Mouse (Mus musculus) megakaryocyte, embryonic 14.5 days (primary cell): ENCODE results near the gene Ess2. TPM values are rescaled to one million over a fixed set of nuclear protein-coding genes. Genes with fewer than 3 reads are reported as not detected.

Experiments
- H3K27me3 ChIP-seq: replicated peaks from 2 replicates; pipeline ENCODE3; 2012; ENCODE audit warnings: inconsistent platforms
- H3K36me3 ChIP-seq: replicated peaks from 2 replicates; pipeline ENCODE3; 2012; ENCODE audit warnings: low read length, inconsistent platforms, mixed read lengths
- H3K4me1 ChIP-seq: 2 replicates; pipeline ENCODE4 v1.6.1; 2012; ENCODE audit warnings: inconsistent platforms
- H3K4me3 ChIP-seq: replicated peaks from 2 replicates; pipeline ENCODE3; 2012; ENCODE audit warnings: moderate library complexity, mild to moderate bottlenecking, inconsistent platforms
- H3K9me3 ChIP-seq: 2 replicates; pipeline ENCODE4 v1.6.1; 2012; ENCODE audit warnings: inconsistent platforms
- FLI1 ChIP-seq: IDR thresholded peaks from 2 replicates; pipeline ENCODE4 v1.6.1; 2012; ENCODE audit warnings: low read length, inconsistent platforms, mixed read lengths
- GATA1 ChIP-seq: IDR thresholded peaks from 3 replicates; pipeline ENCODE4 v1.6.1; 2012; ENCODE audit warnings: mixed read lengths, low read length, inconsistent platforms, borderline replicate concordance
- polyA plus RNA-seq: library from polyadenylated mRNA; stranded (reverse); fragments of >175 nt; gene quantifications from 2 replicates; pipeline ENCODE4 v1.2.3, GENCODE M21; 2012; ENCODE audit warnings: low replicate concordance; ENCODE audit not compliant: insufficient read depth

Gene Ess2
- polyA plus RNA-seq, 1 experiment, result 21.8 TPM

DNA sequence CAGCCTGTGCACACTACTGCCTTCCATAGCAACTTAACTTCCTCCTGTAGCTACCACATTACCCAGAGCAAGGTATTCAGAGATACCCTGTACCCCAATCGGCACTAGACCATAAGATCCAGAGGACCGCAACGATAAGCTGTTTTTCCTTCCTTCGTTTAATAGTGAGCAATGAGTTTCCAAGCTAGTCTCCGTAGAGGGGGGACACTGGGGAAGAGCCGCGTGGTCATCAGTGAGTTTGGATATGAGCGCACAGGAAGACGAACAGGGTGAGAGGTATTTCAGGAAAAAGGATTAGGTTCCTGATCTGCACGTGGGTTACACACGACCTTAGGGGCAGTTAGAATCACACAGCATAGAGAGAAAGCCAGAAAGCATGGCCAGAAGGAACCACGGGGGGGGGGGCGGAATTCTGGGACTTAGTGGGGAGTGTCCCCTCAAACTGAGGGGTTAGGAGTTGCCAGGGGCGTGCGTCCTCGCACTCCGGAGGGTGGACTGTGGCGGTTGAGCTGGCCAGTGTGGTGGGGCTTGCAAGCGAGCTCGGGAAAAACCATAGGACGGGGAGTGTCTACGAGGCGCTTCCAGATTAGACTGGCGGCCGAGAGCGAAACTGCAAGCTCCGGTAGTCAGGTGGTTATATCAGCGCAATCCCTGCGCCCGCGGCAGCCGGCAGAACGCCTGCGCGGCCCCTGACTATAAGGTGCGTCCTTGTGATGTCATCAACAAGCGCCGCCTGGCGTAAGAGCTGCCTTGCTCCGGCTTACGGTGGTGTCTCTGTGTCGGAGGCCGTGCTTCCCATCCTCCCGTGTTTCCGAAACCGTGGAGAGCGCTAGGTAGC is 10.4 kb upstream of the Ess2 start:
- Histone ChIP-seq H3K36me3 (peaks cover 31% of the 10 kb centered on the region), H3K4me3 (peak overlapping the region; percentile 95), H3K9me3 (peaks cover 8% of the 10 kb centered on the region), H3K4me1 (peaks cover 65% of the 10 kb centered on the region), H3K27me3 (peaks cover 21% of the 10 kb centered on the region)
- TF ChIP-seq FLI1 (no peak), GATA1 (no peak)

DNA sequence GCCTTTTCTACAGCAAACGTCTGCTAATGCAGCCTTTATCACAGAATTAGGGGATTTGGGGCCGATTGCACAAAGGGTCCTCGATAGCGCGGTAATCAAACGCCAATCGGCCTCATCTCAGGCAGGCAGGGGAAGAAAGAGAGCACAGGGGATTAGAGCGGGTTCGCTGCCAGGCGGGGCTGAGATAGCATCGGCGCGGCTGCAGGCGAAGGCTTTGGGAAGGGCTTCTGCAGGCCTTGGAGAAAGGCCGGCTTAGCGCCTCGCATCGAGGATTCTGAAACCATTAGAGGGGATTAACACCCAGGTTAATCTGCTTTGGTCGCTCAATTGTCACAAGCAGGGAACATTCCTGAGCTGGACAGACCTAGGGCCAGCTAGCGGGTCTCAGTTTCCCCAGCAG is 9.4 kb upstream of the Ess2 start:
- Histone ChIP-seq H3K4me3 (peak overlapping the region; percentile 95), H3K9me3 (peaks cover 12% of the 10 kb centered on the region)

DNA sequence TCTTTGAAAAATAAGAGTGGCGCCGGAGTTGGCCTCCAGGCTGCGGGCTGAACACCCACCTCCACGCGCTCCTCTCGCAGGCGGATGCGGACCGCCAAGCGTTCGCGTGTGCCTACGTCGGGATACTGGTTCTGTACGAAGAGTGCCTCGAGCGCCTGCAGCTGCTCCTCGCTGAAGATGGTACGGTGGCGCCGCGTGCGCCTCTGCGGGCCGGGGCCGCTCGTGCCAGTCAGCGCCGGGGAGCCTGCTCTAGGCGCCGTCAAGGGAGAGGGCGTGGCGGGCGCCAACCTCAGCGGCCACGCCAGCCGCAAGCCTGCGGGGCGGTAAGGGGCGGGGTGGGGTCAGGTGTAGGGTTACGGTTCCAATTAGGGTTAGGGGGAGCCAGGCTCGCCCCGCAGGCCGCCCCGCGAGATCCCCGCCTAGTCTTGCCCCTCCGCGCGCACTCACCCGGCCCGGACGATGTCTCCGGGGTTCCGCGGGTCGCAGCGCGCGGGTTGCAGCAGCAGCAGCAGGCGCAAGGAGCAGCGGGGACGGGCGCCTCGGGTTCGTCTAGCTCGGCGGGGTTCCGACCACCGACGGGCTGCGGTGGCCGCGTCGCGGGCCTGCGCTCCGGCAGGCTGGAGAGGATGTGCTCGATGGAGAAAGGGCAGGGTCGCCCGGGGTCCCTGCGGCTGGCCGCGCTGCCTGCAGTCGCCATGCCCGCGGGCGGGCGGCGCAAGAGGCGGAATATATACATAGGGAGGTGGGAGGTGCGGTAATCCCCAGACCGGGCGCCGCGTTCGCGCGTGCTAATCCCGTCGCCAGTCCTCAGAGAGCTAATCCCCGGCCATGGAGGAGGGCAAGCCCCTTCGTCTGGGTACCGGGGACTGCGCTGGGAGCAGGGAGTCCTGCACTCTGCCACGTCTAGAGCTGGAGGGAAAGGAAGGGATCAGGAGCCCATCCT is 3.4 kb upstream of the Ess2 start, which contains the start of gene Gsc2:
TSS of gene Gsc2 (minus strand) at position 753 of the 943 bp plus-strand sequence.
- peaks cover 67% of the 10 kb centered on the region for H3K27me3 ChIP-seq

More for the DNA sequence above, 9.4 kb upstream of the Ess2 start:
- Histone ChIP-seq H3K27me3 (peaks cover 31% of the 10 kb centered on the region), H3K36me3 (peaks cover 22% of the 10 kb centered on the region), H3K4me1 (peaks cover 56% of the 10 kb centered on the region)
- TF ChIP-seq FLI1 (no peak), GATA1 (no peak)

DNA sequence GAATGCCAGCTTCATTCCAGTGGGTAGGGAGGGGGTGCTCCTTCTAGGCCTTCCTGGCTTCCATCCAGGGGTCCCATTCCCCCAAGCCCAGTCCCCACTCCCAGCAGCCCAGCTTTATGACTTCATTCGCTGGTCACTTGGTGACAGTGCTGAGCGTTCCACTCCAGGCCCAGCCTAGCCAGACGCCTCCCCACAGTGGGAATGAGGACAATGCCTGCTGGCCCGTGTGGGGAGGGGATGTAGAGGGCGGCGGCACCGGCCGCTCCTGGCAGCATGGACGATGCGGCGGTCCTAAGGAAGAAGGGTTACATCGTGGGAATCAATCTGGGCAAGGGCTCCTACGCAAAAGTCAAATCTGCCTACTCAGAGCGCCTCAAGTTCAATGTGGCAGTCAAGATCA is 12.7 kb downstream of the Ess2 start, which contains the start of the genes Dgcr2 and Tssk2:
TSS of gene Dgcr2 (minus strand) at position 101 of the 400 bp plus-strand sequence.
TSS of gene Tssk2 (plus strand) at position 176 of the 400 bp plus-strand sequence.
- Histone ChIP-seq H3K4me1 (peaks cover 4% of the 10 kb centered on the region; the same call in 1 of the 2 replicates), H3K27me3 (peaks cover 26% of the 10 kb centered on the region), H3K4me3 (no peak within 1 kb of the TSS), H3K36me3 (peaks cover 54% of the 10 kb centered on the region), H3K9me3 (no peaks in the 10 kb centered on the region)
- TF ChIP-seq GATA1 (no peak), FLI1 (no peak)

More for the DNA sequence above, 3.4 kb upstream of the Ess2 start, which contains the start of gene Gsc2:
- Histone ChIP-seq H3K4me3 (peak within 1 kb of the TSS; percentile 88), H3K36me3 (peaks cover 3% of the 10 kb centered on the region), H3K9me3 (peaks cover 16% of the 10 kb centered on the region), H3K4me1 (peaks cover 40% of the 10 kb centered on the region)
- TF ChIP-seq GATA1 (no peak), FLI1 (no peak)

DNA sequence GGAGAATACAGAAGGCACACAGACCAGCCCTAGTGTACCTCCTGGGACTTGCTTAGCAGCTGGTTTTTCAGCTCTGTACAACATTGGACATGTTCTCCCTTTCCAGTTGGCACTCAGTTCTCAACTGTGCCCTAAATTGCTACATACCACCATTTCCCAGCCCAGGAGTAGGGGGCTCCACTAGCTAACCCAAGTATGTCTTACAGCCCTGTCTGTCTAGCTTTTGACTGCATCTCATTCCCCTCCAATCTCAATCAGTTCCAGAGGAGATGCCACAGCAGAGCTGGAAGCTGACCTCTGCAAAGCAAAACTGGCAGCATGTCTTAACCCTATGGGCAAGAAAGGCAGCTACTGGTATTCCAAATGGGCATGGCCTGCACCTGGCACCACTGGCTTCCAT is 15.1 kb downstream of the Ess2 start:
- TF ChIP-seq GATA1 (no peak), FLI1 (no peak)
- Histone ChIP-seq H3K36me3 (peaks cover 30% of the 10 kb centered on the region), H3K4me1 (peaks cover 15% of the 10 kb centered on the region), H3K9me3 (no peaks in the 10 kb centered on the region), H3K4me3 (no peak overlapping the region), H3K27me3 (peaks cover 26% of the 10 kb centered on the region)

DNA sequence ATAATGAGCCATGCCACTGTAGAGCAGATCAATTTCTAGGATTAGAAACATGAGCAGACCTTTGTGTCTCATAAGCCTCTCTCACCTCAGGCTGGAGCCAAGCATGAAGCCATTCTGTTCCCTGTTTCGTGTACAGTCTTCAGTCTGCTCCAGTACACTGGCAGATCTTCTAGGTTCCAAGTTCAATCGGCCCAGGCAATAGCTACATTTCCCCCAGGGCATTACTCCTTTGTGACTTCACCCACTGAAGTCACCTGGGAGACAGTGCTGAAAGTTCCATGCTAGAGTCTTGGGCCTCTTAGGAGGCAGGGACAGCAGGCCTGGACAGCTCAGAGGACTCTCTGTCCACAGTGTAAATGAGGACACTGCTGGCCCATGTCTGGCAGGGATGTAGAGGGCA is 17.2 kb downstream of the Ess2 start, which contains the start of gene Tssk1:
TSS of gene Tssk1 (plus strand) at position 301 of the 400 bp plus-strand sequence.
- H3K4me1 ChIP-seq, result peaks cover 30% of the 10 kb centered on the region
- no peak within 1 kb of the TSS for H3K4me3 ChIP-seq
- peaks cover 26% of the 10 kb centered on the region for H3K27me3 ChIP-seq
- H3K9me3 ChIP-seq, result no peaks in the 10 kb centered on the region
- TF ChIP-seq GATA1, result no peak
- peaks cover 14% of the 10 kb centered on the region for H3K36me3 ChIP-seq

DNA sequence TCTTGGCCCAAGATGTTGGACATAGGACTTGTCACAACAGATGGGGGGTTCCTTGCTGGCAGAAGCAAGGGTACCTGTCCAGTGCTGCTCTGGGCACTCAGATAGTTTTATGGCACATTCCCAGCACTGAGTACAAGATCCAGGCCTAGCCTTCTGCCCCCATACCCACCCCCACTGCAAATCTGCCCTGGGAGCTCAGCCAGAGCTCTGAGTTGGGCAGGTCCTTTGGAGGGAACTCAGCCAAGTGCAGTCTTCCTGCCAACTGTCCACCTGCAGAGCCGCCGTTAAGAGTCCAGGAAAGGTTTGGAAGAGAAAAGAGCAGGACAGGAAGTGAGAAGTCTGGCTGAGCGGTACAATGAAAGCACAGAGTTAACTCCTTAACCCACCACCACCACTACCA is 18.5 kb downstream of the Ess2 start:
- H3K4me1 ChIP-seq, result peaks cover 29% of the 10 kb centered on the region
- TF ChIP-seq GATA1, result no peak
- no peak for TF ChIP-seq FLI1
- H3K36me3 ChIP-seq, result peaks cover 6% of the 10 kb centered on the region
- no peak overlapping the region for H3K4me3 ChIP-seq
- H3K9me3 ChIP-seq, result no peaks in the 10 kb centered on the region
- H3K27me3 ChIP-seq, result peaks cover 26% of the 10 kb centered on the region

DNA sequence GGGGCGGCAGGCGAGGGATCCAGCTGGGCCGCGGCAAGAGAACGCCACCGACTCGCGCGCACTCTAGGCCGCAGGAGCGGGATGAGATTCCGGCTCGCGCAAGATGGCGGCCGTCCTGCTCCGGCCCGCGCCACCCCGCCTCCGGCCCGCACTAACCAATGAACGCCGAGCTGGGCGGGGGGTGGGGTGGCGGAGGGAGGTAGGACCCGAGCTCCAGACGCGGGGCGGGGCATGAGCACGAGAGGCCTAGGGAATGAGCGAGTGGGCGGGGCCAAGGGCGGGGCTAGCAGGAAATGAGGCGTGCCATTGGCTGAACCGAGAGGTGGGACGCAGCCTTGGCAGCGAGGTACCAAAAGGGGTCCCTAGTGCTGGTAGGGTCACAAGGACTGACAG is 19.6 kb downstream of the Ess2 start, which contains the start of gene Gm20518:
TSS of gene Gm20518 (minus strand) at position 105 of the 393 bp plus-strand sequence.
- peaks cover 6% of the 10 kb centered on the region for H3K36me3 ChIP-seq

DNA sequence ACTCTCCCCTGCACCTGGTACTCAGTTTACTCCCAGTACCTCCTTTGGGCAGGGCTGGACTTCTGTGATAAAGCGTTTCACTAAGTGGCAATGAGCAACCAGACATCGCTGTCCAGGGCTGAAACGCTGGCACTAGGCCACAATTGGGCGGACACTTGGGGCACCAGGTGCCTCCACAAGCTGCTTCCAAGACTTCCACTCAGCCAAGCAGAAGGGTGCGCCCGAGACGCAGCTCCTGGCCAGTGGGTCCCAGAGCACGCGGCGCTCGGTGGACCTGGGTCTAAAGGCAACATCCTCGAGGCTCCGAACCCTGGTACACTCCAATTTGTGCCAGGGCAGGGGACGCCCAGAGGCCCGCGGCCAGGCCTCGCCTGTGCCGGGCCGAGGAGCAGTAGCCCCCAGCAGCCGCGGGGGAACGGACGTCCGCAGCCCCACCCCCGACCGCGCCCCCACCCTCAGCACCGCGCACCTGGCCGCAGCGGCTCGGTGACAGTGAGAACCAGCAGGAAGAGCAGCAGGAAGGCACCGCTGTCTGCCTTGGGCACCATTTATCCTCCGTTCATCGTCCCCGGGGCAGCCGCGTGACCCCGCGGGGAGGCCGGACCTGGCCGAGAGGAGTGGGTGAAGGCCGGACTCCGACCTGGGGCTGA is 20.1 kb downstream of the Ess2 start:
- peaks cover 8% of the 10 kb centered on the region for H3K36me3 ChIP-seq
- H3K27me3 ChIP-seq, result peaks cover 22% of the 10 kb centered on the region
- peak overlapping the region; percentile 98 for H3K4me3 ChIP-seq
- H3K4me1 ChIP-seq, result peaks cover 35% of the 10 kb centered on the region
- no peaks in the 10 kb centered on the region for H3K9me3 ChIP-seq
- no peak for TF ChIP-seq GATA1
- TF ChIP-seq FLI1, result no peak

More for the DNA sequence above, 19.6 kb downstream of the Ess2 start, which contains the start of gene Gm20518:
- no peaks in the 10 kb centered on the region for H3K9me3 ChIP-seq
- H3K27me3 ChIP-seq, result peaks cover 25% of the 10 kb centered on the region
- H3K4me1 ChIP-seq, result peaks cover 31% of the 10 kb centered on the region
- TF ChIP-seq FLI1 (no peak), GATA1 (no peak)
- peak within 1 kb of the TSS; percentile 98 for H3K4me3 ChIP-seq
